Mouse (Mus musculus): ENCODE data around the gene Pcmt1. TPM values are rescaled to one million over a fixed set of nuclear protein-coding genes. Genes with fewer than 3 reads are reported as not detected.

The Pcmt1 gene
- polyA plus RNA-seq, 1 experiment from 2014 or later, result 194 TPM

GRCm38 (mm10) chr10:7582157-7582890 is 98.6 kb downstream of the Pcmt1 start:
- Histone ChIP-seq H3K4me1 (0 out of 2 replicates have a peak, but pooled peaks cover 3% of the 10 kb centered on the region), H3K9me3 (replicated peaks) (no peaks in the 10 kb centered on the region), H3K27ac (replicated peaks) (no peak overlapping the region), H3K4me3 (replicated peaks) (no peak overlapping the region), H3K27me3 (replicated peaks) (no peaks in the 10 kb centered on the region), H3K9ac (replicated peaks) (no peak overlapping the region), H3K4me2 (no peak overlapping the region), H3K36me3 (no peaks in the 10 kb centered on the region)
- peak; percentile 55 for ATAC-seq (ENCODE audit: low FRiP score)
- 51% methylated on average over 11 of the region's 11 CpGs for WGBS

GRCm38 (mm10) chr10:7581401-7581800 is 99.5 kb downstream of the Pcmt1 start:
- WGBS, result 96% methylated on average over 2 of the region's 2 CpGs
- H3K9ac ChIP-seq (replicated peaks), result no peak overlapping the region
- H3K4me1 ChIP-seq, result 0 out of 2 replicates have a peak, but pooled peaks cover 3% of the 10 kb centered on the region
- H3K9me3 ChIP-seq (replicated peaks), result no peaks in the 10 kb centered on the region
- no peak overlapping the region for H3K4me2 ChIP-seq
- H3K27me3 ChIP-seq (replicated peaks), result no peaks in the 10 kb centered on the region
- no peak for ATAC-seq (ENCODE audit: low FRiP score)
- no peak overlapping the region for H3K4me3 ChIP-seq (replicated peaks)
- no peaks in the 10 kb centered on the region for H3K36me3 ChIP-seq
- H3K27ac ChIP-seq (replicated peaks), result no peak overlapping the region

Other genes starting within 250 kb of the Pcmt1 start
- 0.91 and 2.1 TPM in 2 replicates for gene Ulbp1, start 207.5 kb downstream of the Pcmt1 start, polyA plus RNA-seq (2015; fragmentation: Nextera tagmentation; extraction: Ambion mirVana)
- gene Lrp11, start 91.3 kb downstream of the Pcmt1 start, polyA plus RNA-seq (2015; fragmentation: Nextera tagmentation; extraction: Ambion mirVana), result 37.6 and 49.1 TPM in 2 replicates
- 28.3 and 34.4 TPM in 2 replicates for gene Nup43, start 13.6 kb downstream of the Pcmt1 start, polyA plus RNA-seq (2015; fragmentation: Nextera tagmentation; extraction: Ambion mirVana)
- gene Lats1, start 78 bp upstream of the Pcmt1 start, polyA plus RNA-seq (2015; fragmentation: Nextera tagmentation; extraction: Ambion mirVana), result 7.7 and 7.8 TPM in 2 replicates
- 25.6 and 32.1 TPM in 2 replicates for gene Katna1, start 44.9 kb upstream of the Pcmt1 start, polyA plus RNA-seq (2015; fragmentation: Nextera tagmentation; extraction: Ambion mirVana)
- gene Ginm1, start 111.7 kb upstream of the Pcmt1 start, polyA plus RNA-seq (2015; fragmentation: Nextera tagmentation; extraction: Ambion mirVana), result 54.0 and 58.5 TPM in 2 replicates
- 42.1 and 43.0 TPM in 2 replicates for gene Ppil4, start 111.8 kb upstream of the Pcmt1 start, polyA plus RNA-seq (2015; fragmentation: Nextera tagmentation; extraction: Ambion mirVana)
- 0.19 and 0.34 TPM in 2 replicates for gene Zc3h12d, start 151.3 kb upstream of the Pcmt1 start, polyA plus RNA-seq (2015; fragmentation: Nextera tagmentation; extraction: Ambion mirVana)